Mouse (Mus musculus): Measurements from ENCODE around the gene Hsd3b2.
"Not testable (repeated sequence)": the region's sequence is repeated elsewhere in the genome, so short reads cannot be mapped to it uniquely, and the experiment has no call there.

The Hsd3b2 gene

DNA sequence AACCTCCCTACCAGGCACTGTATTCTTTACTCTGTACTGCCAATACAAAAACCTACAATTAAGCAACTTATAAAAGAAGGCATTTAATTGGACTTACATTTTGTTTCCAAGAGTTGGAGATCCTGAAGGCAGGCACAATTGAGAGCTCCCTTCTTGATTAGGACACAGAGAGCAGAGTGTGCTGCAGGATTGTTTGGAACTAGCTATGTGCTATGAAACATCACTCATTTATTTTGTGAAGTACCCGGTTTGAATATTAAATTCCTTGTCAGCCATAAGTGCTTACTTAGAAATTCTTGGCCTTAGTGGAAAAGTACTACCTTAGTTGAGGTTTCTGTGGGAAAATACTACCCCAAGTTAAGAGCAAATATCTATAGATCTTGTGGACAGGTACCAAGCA, at the start of gene Hsd3b2:
Gene Hsd3b2, minus strand, starts transcription at position 168 of the 400 bp plus-strand sequence.
- no peak for DNase-seq

DNA sequence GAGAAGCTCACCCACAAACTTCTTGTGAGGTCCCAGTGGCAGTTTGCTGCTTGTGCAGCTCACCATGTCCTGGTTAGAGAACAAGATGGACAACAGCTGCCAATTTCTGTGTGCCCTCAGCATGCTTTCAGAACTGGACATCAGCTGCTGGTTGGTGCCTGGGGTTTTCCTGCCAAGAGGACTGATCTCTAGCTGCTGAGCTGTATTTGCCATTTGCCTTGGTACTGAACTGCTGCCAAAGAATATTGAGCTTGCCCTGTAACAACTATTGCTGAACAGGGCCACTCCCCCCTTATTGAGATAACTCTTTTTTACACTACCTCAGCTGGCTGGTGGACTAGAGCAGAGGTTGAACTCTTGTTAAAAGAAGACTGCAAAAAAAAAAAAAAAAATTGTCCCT, 39.8 kb upstream of the Hsd3b2 start:
- no peak for DNase-seq

DNA sequence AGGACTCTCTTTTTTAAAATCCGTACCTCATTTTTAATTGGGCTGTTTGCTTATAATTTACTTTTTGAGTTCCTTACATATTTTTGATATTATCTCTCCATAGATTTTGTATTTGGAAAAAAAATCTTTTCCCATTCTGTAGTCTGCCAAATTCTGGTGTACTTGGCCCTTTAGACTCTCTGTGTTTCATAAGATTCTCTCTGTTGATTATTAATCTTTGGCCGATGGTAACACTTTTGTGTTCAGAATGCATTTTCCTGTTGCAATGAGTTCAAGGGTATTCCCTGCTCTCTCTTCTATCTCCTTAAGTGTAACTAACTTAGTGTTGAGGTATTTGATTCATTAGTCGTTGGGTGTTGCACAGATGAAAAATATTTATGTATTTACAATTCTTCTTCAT, 32.5 kb upstream of the Hsd3b2 start:
- no peak for DNase-seq

DNA sequence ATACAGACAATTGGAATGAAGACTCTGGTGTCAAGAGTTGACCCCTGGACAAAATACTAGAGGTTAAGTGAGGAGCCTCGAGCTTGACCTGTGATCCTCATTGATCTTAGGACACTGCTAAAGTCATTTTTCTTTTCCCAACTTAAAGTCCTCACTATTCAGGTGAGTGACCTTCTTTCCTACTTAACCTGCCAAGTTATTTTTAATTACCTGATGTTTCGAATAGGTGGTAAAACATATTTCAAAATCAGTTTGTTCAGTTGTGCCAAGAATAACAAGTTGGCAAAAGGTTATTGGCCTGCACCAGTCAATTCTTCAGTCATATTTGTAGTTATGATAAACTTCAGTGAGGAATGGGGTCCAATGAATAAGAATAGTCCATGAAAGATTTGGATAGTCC, 27.8 kb upstream of the Hsd3b2 start:
- no peak for DNase-seq

DNA sequence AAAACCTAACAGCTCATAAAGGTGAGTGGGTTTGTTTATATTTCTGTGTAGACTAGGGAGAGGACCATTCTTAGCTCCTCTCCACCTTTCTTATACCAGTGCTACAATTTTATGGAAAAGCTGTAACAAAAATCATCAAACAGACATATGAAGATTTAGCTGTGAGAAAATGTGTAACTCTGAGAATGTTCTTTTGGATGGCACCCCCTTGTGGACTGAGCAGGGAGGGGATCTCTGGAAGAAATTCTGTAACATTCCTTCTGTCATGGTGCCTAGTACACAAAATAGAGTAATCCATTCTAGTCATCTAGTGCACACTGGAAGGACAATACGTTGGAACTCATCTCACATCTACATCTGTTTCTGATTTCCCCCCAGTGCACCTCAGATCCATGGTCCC, 16.7 kb upstream of the Hsd3b2 start:
- DNase-seq, result not testable (repeated sequence)

DNA sequence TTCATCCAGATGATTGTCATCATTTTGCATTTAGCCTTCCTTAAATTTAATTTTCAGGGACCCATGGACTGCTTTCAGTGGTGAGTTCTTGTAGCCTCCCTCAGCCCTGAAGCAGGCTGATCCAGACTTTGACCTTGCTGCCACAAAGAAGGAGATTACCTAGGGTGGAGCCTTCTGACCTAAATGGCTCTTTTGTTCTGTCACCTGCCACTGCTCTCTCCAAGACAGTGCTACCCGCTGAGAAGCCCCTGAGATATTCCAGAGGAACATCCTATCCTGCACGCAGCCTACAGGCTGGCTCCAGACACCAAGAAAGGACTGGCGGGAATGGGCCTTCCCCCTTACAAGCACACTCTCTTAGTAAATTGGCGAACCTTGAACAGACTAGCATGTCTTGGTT, 10.0 kb upstream of the Hsd3b2 start:
- no peak for DNase-seq

DNA sequence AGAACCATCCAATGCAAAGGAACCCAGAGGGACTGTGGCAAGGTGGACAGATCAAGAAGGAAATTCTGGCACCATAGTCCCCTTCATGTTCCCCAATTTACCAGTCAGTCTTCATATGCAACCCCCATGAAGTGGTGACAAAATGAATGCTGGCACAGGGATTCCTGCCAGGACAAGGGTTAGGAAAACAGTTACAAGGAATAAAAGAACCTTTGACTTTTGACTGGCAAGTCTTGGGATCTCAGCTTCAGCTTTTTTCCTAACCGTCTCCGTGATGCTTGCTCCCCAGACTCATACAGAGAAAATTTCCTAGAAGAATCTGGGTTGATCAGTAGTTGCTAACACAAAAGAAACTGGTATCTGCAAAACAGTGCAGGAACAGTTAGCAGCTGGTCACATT, 9.4 kb upstream of the Hsd3b2 start:
- DNase-seq, result no peak

DNA sequence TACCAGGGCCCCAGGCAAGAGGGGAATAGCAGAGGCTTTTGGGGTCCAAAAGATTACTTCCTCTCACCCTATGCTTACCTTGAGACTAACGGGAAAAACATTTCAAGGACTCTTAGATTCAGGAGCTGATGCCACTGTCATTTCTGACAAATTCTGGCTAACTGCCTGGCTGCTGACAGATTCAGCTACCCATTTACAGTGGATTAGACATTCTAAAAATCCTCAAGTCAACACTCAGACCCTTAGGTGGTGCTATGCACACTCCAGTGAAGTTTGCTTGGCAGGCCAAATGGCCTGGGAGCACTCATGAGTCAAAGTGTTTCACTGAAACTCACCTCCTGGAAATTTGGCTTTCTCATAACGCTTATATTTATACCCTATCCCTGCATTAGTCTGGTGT, 1.9 kb upstream of the Hsd3b2 start:
- no peak for DNase-seq

DNA sequence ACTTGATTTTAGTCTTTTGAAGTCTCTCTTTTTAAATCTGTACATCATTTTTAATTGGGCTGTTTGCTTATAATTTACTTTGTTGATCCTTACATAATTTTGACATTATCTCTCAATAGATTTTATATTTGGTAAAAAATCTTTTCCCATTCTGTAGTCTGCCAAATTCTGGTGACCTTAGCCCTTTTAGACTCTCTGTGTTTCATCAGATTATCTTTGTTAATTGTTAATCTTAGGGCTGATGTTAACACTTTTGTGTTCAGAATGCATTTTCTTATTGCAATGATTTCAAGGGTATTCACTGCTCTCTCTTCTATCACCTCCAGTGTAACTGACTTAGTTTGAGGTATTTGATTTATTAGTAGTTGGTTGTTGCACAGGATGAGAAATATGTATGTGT, 3.6 kb downstream of the Hsd3b2 start:
- no peak for DNase-seq

DNA sequence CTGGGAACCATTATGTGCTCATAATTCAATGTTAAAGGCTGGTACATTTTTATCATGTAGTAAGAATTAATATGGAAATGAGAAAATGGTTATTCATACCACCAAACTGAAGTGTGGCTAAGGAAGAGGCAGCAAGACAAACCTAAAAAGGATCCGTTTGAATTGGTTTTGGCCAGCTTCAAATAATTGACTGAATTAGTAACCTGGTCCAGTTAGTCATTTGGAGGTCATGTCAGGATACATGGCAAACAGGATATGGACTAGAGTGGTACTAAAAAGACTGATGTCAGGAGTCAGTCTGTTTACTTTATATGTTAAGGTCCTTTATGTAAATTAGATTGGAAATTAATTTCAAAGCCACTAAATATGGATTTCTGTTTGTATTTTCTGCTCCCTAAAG, 41.9 kb downstream of the Hsd3b2 start:
- no peak for DNase-seq

DNA sequence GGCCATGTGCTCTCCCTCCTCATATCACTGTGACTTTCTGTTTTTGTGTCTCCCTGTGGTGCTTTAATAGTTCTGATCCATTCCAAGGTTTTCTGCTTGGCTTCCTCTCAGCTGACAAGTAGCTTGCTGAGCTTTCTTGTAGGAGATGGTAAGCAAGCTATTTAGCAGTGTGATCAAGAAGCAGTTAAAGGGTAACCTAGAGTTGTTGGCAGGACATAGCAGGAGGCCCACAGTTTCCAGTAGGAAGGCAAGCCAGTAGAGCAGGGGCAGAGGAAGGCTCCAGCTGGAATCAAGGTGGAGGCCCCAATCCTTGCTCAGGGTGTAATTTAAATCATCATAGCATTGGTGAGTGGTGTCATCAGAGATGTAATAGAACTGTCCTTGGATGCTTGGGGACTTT, 43.6 kb downstream of the Hsd3b2 start:
- DNase-seq, result no peak
